Mouse (Mus musculus): Measurements from ENCODE around the gene 4922502D21Rik.
"Not testable (repeated sequence)": the region's sequence is repeated elsewhere in the genome, so short reads cannot be mapped to it uniquely, and the experiment has no call there.

The 4922502D21Rik gene

GRCm38 (mm10) chr6:129331610-129332009 lies at the start of gene 4922502D21Rik:
TSS of gene 4922502D21Rik (minus strand) at chr6:129331796.
- in situ Hi-C loops (cut with MboI; ENCODE audit: unreplicated experiment in 2 of 2): loop anchor here (5.0 kb wide), 2 partner anchors 36 to 186 kb away; no protein-coding TSS in a partner anchor

GRCm38 (mm10) chr6:129380454-129380853 lies 48.9 kb upstream of the 4922502D21Rik start:
- in situ Hi-C loops (cut with MboI; ENCODE audit: unreplicated experiment in 2 of 2): loop anchor here in 1 of 2 experiments (25.0 kb wide), 2 partner anchors 707 to 1982 kb away; partner anchors contain the start of gene Styk1

- in situ Hi-C loops (cut with MboI; ENCODE audit: unreplicated experiment in 2 of 2): loop anchor here in 1 of 2 experiments (25.0 kb wide), 2 partner anchors 712 to 1987 kb away; partner anchors contain the start of gene Styk1
Observed at GRCm38 (mm10) chr6:129374937-129375471, 43.4 kb upstream of the 4922502D21Rik start.

GRCm38 (mm10) chr6:129369374-129370132 lies 38.0 kb upstream of the 4922502D21Rik start:
- in situ Hi-C loops (cut with MboI; ENCODE audit: unreplicated experiment in 2 of 2): loop anchor here (5.0 to 10.0 kb wide), 6 partner anchors 37 to 767 kb away; partner anchors contain the start of gene 4922502D21Rik (in 2 of the 2)

GRCm38 (mm10) chr6:129365959-129366359 lies 34.4 kb upstream of the 4922502D21Rik start:
- in situ Hi-C loops (cut with MboI; ENCODE audit: unreplicated experiment in 2 of 2): loop anchor here (5.0 to 10.0 kb wide), 6 partner anchors 34 to 764 kb away; partner anchors contain the start of gene 4922502D21Rik (in 2 of the 2)

GRCm38 (mm10) chr6:129363942-129364341 lies 32.3 kb upstream of the 4922502D21Rik start:
- in situ Hi-C loops (cut with MboI; ENCODE audit: unreplicated experiment in 2 of 2): loop anchor here (10.0 kb wide), 3 partner anchors 49 to 759 kb away; no protein-coding TSS in a partner anchor

- in situ Hi-C loops (cut with MboI; ENCODE audit: unreplicated experiment in 2 of 2): no loop called here
Observed at GRCm38 (mm10) chr6:129359515-129359914, 27.9 kb upstream of the 4922502D21Rik start.

GRCm38 (mm10) chr6:129356430-129356829 lies 24.8 kb upstream of the 4922502D21Rik start:
- in situ Hi-C loops (cut with MboI; ENCODE audit: unreplicated experiment in 2 of 2): no loop called here

GRCm38 (mm10) chr6:129355774-129356173 lies 24.2 kb upstream of the 4922502D21Rik start:
- in situ Hi-C loops (cut with MboI; ENCODE audit: unreplicated experiment in 2 of 2): no loop called here

- in situ Hi-C loops (cut with MboI; ENCODE audit: unreplicated experiment in 2 of 2): no loop called here
Observed at GRCm38 (mm10) chr6:129351091-129351490, 19.5 kb upstream of the 4922502D21Rik start.

- in situ Hi-C loops (cut with MboI; ENCODE audit: unreplicated experiment in 2 of 2): no loop called here
Observed at GRCm38 (mm10) chr6:129349524-129350352, 18.1 kb upstream of the 4922502D21Rik start.

GRCm38 (mm10) chr6:129344408-129344807 lies 12.8 kb upstream of the 4922502D21Rik start:
- in situ Hi-C loops (cut with MboI; ENCODE audit: unreplicated experiment in 2 of 2): no loop called here

- in situ Hi-C loops (cut with MboI; ENCODE audit: unreplicated experiment in 2 of 2): not testable (repeated sequence)
Observed at GRCm38 (mm10) chr6:129342391-129342790, 10.8 kb upstream of the 4922502D21Rik start, which contains the start of gene Clec12a. TSS of gene Clec12a (plus strand) at chr6:129342691.

GRCm38 (mm10) chr6:129337751-129338150 lies 6.2 kb upstream of the 4922502D21Rik start:
- in situ Hi-C loops (cut with MboI; ENCODE audit: unreplicated experiment in 2 of 2): no loop called here

GRCm38 (mm10) chr6:129333674-129334078 lies 2.1 kb upstream of the 4922502D21Rik start:
- in situ Hi-C loops (cut with MboI; ENCODE audit: unreplicated experiment in 2 of 2): loop anchor here (5.0 kb wide), 2 partner anchors 34 to 184 kb away; no protein-coding TSS in a partner anchor

GRCm38 (mm10) chr6:129326568-129327150 lies 4.9 kb downstream of the 4922502D21Rik start:
- in situ Hi-C loops (cut with MboI; ENCODE audit: unreplicated experiment in 2 of 2): loop anchor here in 1 of 2 experiments (10.0 kb wide), 1 partner anchor 522 kb away; no protein-coding TSS in a partner anchor

- in situ Hi-C loops (cut with MboI; ENCODE audit: unreplicated experiment in 2 of 2): loop anchor here in 1 of 2 experiments (10.0 kb wide), 1 partner anchor 521 kb away; no protein-coding TSS in a partner anchor
Observed at GRCm38 (mm10) chr6:129326016-129326415, 5.6 kb downstream of the 4922502D21Rik start.

- in situ Hi-C loops (cut with MboI; ENCODE audit: unreplicated experiment in 2 of 2): loop anchor here (5.0 to 10.0 kb wide), 2 partner anchors 45 to 52 kb away; no protein-coding TSS in a partner anchor
Observed at GRCm38 (mm10) chr6:129319331-129319730, 12.3 kb downstream of the 4922502D21Rik start.

GRCm38 (mm10) chr6:129318395-129318794 lies 13.2 kb downstream of the 4922502D21Rik start:
- in situ Hi-C loops (cut with MboI; ENCODE audit: unreplicated experiment in 2 of 2): loop anchor here (5.0 to 10.0 kb wide), 2 partner anchors 46 to 51 kb away; no protein-coding TSS in a partner anchor

Data from v-Abl transformed pro-B cells (cell line).